Mouse (Mus musculus): ENCODE measurements around the gene Fndc11. TPM values are rescaled to one million over a fixed set of nuclear protein-coding genes. Genes with fewer than 3 reads are reported as not detected.

The Fndc11 gene
- polyA plus RNA-seq, 1 experiment from 2014 or later = 0.27 TPM

Other genes starting within 250 kb of the Fndc11 start
- gene Col20a1, start 233.5 kb upstream of the Fndc11 start, polyA plus RNA-seq (2015; fragmentation: Nextera tagmentation; extraction: Ambion mirVana) = 0.24 and 0.33 TPM in 2 replicates
- 0.37 and 0.48 TPM in 2 replicates for gene Chrna4, start 176.5 kb upstream of the Fndc11 start, polyA plus RNA-seq (2015; fragmentation: Nextera tagmentation; extraction: Ambion mirVana)
- 0.19 TPM in 2 replicates for gene Kcnq2, start 84.7 kb upstream of the Fndc11 start, polyA plus RNA-seq (2015; fragmentation: Nextera tagmentation; extraction: Ambion mirVana)
- 7.8 and 9.7 TPM in 2 replicates for gene Eef1a2, start 63.0 kb upstream of the Fndc11 start, polyA plus RNA-seq (2015; fragmentation: Nextera tagmentation; extraction: Ambion mirVana)
- 180 and 188 TPM in 2 replicates for gene Ppdpf, start 32.8 kb upstream of the Fndc11 start, polyA plus RNA-seq (2015; fragmentation: Nextera tagmentation; extraction: Ambion mirVana)
- gene Ptk6, start 17.2 kb upstream of the Fndc11 start, polyA plus RNA-seq (2015; fragmentation: Nextera tagmentation; extraction: Ambion mirVana) = 0.05 TPM in 1 of 2 replicates, not detected in the other
- gene Srms, start 6.8 kb upstream of the Fndc11 start, polyA plus RNA-seq (2015; fragmentation: Nextera tagmentation; extraction: Ambion mirVana) = 0.11 TPM in 1 of 2 replicates, not detected in the other
- gene Helz2, start 22.0 kb downstream of the Fndc11 start, polyA plus RNA-seq (2015; fragmentation: Nextera tagmentation; extraction: Ambion mirVana) = 1.1 and 1.5 TPM in 2 replicates
- gene Gmeb2, start 68.0 kb downstream of the Fndc11 start, polyA plus RNA-seq (2015; fragmentation: Nextera tagmentation; extraction: Ambion mirVana) = 8.7 and 9.0 TPM in 2 replicates
- gene Stmn3, start 94.5 kb downstream of the Fndc11 start, polyA plus RNA-seq (2015; fragmentation: Nextera tagmentation; extraction: Ambion mirVana) = 1.5 and 2.4 TPM in 2 replicates
- gene Rtel1, start 99.7 kb downstream of the Fndc11 start, polyA plus RNA-seq (2015; fragmentation: Nextera tagmentation; extraction: Ambion mirVana) = 23.1 and 26.5 TPM in 2 replicates
- 23.3 and 26.7 TPM in 2 replicates for gene Zgpat, start 144.9 kb downstream of the Fndc11 start, polyA plus RNA-seq (2015; fragmentation: Nextera tagmentation; extraction: Ambion mirVana)
- gene Arfrp1, start 145.4 kb downstream of the Fndc11 start, polyA plus RNA-seq (2015; fragmentation: Nextera tagmentation; extraction: Ambion mirVana) = 57.5 and 59.1 TPM in 2 replicates
- gene Lime1, start 160.1 kb downstream of the Fndc11 start, polyA plus RNA-seq (2015; fragmentation: Nextera tagmentation; extraction: Ambion mirVana) = 11.9 and 15.6 TPM in 2 replicates
- gene Zbtb46, start 239.4 kb downstream of the Fndc11 start, polyA plus RNA-seq (2015; fragmentation: Nextera tagmentation; extraction: Ambion mirVana) = 10.6 TPM in 2 replicates

All from heart, embryonic 13.5 days (tissue).